Mouse (Mus musculus) cerebellum, postnatal 10 days (tissue): ENCODE measurements around the gene Prepl.

Experiments used
- DNase-seq, 2 experiments: peaks; one replicate each; pipeline ENCODE4 v3.0.0; 2021; ENCODE audit warnings: mixed read lengths in 2 of 2

Prepl gene

GRCm38 (mm10) chr17:85070658-85071057 lies 19.4 kb downstream of the Prepl start:
- no peak for DNase-seq

- DNase-seq = peak in 1 of 2 experiments; percentile 23
Measured at GRCm38 (mm10) chr17:85067331-85067730, 22.7 kb downstream of the Prepl start.

- DNase-seq = no peak
Measured at GRCm38 (mm10) chr17:85063560-85063959, 26.5 kb downstream of the Prepl start.

- DNase-seq = no peak
Measured at GRCm38 (mm10) chr17:85059136-85059535, 30.9 kb downstream of the Prepl start.

GRCm38 (mm10) chr17:85058276-85058675 lies 31.8 kb downstream of the Prepl start:
- no peak for DNase-seq

GRCm38 (mm10) chr17:85048379-85048778 lies 41.7 kb downstream of the Prepl start:
- DNase-seq = no peak

- DNase-seq = no peak
Measured at GRCm38 (mm10) chr17:85045160-85045559, 44.9 kb downstream of the Prepl start.

GRCm38 (mm10) chr17:85044466-85044865 lies 45.6 kb downstream of the Prepl start:
- no peak for DNase-seq

- DNase-seq = no peak
Measured at GRCm38 (mm10) chr17:85043404-85043816, 46.6 kb downstream of the Prepl start.

- DNase-seq = no peak
Measured at GRCm38 (mm10) chr17:85042419-85042818, 47.6 kb downstream of the Prepl start.

- DNase-seq = no peak
Measured at GRCm38 (mm10) chr17:85040913-85041312, 49.1 kb downstream of the Prepl start.

GRCm38 (mm10) chr17:85038761-85039160 lies 51.3 kb downstream of the Prepl start:
- DNase-seq = no peak

GRCm38 (mm10) chr17:85038311-85038710 lies 51.7 kb downstream of the Prepl start:
- no peak for DNase-seq

- no peak for DNase-seq
Measured at GRCm38 (mm10) chr17:85037855-85038254, 52.2 kb downstream of the Prepl start.

GRCm38 (mm10) chr17:85034068-85034467 lies 56.0 kb downstream of the Prepl start:
- DNase-seq = peak; percentile 62 to 64

GRCm38 (mm10) chr17:85033087-85033486 lies 57.0 kb downstream of the Prepl start:
- DNase-seq = no peak

- DNase-seq = no peak
Measured at GRCm38 (mm10) chr17:85030651-85031050, 59.4 kb downstream of the Prepl start.

GRCm38 (mm10) chr17:85028797-85029196 lies 61.2 kb downstream of the Prepl start:
- no peak for DNase-seq

- DNase-seq = no peak
Measured at GRCm38 (mm10) chr17:85028093-85028739, 61.8 kb downstream of the Prepl start, which contains the start of gene Slc3a1. Slc3a1 (plus strand) TSS chr17:85028376.

GRCm38 (mm10) chr17:85027247-85027646 lies 62.8 kb downstream of the Prepl start:
- DNase-seq = no peak

- no peak for DNase-seq
Measured at GRCm38 (mm10) chr17:85026436-85026835, 63.6 kb downstream of the Prepl start.

- no peak for DNase-seq
Measured at GRCm38 (mm10) chr17:85025151-85025550, 64.9 kb downstream of the Prepl start.

- no peak for DNase-seq
Measured at GRCm38 (mm10) chr17:85024237-85024636, 65.8 kb downstream of the Prepl start.

GRCm38 (mm10) chr17:85023247-85024167 lies 66.5 kb downstream of the Prepl start:
- DNase-seq = peak; percentile 75 to 83
